Mouse (Mus musculus) embryonic facial prominence, embryonic 15.5 days (tissue): ENCODE data around the gene Filip1. TPM values are rescaled to one million over a fixed set of nuclear protein-coding genes. Genes with fewer than 3 reads are reported as not detected.

Experiments used
- ATAC-seq: fragments of 200-750 bp; cut with Nextera tagmentation; 2 replicates; pipeline ENCODE4 v1.8.0; 2017; ENCODE audit warnings: low read depth, moderate TSS enrichment; ENCODE audit not compliant: insufficient number of reproducible peaks, low FRiP score, low TSS enrichment
- H3K27ac ChIP-seq: fragments of 300-500 bp; sonication (generic); replicated peaks from 2 replicates; pipeline ENCODE4 v1.5.1; 2015; ENCODE audit warnings: mild to moderate bottlenecking, inconsistent platforms
- H3K27me3 ChIP-seq: fragments of 300-500 bp; sonication (generic); 2 replicates; pipeline ENCODE4 v1.6.1; 2015; ENCODE audit warnings: inconsistent platforms
- H3K36me3 ChIP-seq: fragments of 300-500 bp; sonication (generic); 2 replicates; pipeline ENCODE4 v1.6.1; 2015; ENCODE audit warnings: mild to moderate bottlenecking, inconsistent platforms
- H3K4me1 ChIP-seq: fragments of 300-500 bp; sonication (generic); 2 replicates; pipeline ENCODE4 v1.6.1; 2015; ENCODE audit warnings: inconsistent platforms
- H3K4me2 ChIP-seq: fragments of 300-500 bp; sonication (generic); replicated peaks from 2 replicates; pipeline ENCODE4 v1.6.1; 2015; ENCODE audit warnings: mild to moderate bottlenecking, inconsistent platforms
- H3K4me3 ChIP-seq: fragments of 300-500 bp; sonication (generic); replicated peaks from 2 replicates; pipeline ENCODE4 v1.5.1; 2015; ENCODE audit warnings: mild to moderate bottlenecking, inconsistent platforms
- H3K9ac ChIP-seq: fragments of 300-500 bp; sonication (generic); 2 replicates; pipeline ENCODE4 v1.6.1; 2015; ENCODE audit warnings: inconsistent platforms
- H3K9me3 ChIP-seq: fragments of 300-500 bp; sonication (generic); replicated peaks from 2 replicates; pipeline ENCODE4 v1.6.1; 2016; ENCODE audit warnings: inconsistent platforms
- WGBS: fragments of 180-500 bp; shearing (Covaris S2); methylation state at CpG from one replicate; pipeline ENCODE4 v1.1.7; 2015; 5-methylcytosine and 5-hydroxymethylcytosine counted together
- polyA plus RNA-seq: library from polyadenylated mRNA; unstranded; fragments of >200 nt; fragmentation: Nextera tagmentation; extraction: Ambion mirVana; gene quantifications from 2 replicates; pipeline ENCODE4 v1.2.1, GENCODE M21; 2015

Gene Filip1
- polyA plus RNA-seq, 1 experiment from 2014 or later: 7.6 TPM

GRCm38 (mm10) chr9:79865998-79866397 lies 146.7 kb downstream of the Filip1 start:
- no peaks in the 10 kb centered on the region for H3K27me3 ChIP-seq
- no peak overlapping the region for H3K27ac ChIP-seq
- no peak for ATAC-seq
- H3K4me2 ChIP-seq: no peak overlapping the region
- H3K9ac ChIP-seq: no peak overlapping the region
- no peak overlapping the region for H3K4me3 ChIP-seq
- WGBS: 63% methylated on average over 7 of the region's 7 CpGs
- no peaks in the 10 kb centered on the region for H3K36me3 ChIP-seq
- no peaks in the 10 kb centered on the region for H3K9me3 ChIP-seq
- H3K4me1 ChIP-seq: no peaks in the 10 kb centered on the region

- WGBS: 73% methylated on average over 6 of the region's 6 CpGs
Measured at GRCm38 (mm10) chr9:79862544-79862943, 150.1 kb downstream of the Filip1 start.

GRCm38 (mm10) chr9:79847099-79847498 lies 165.6 kb downstream of the Filip1 start:
- no peak for ATAC-seq
- H3K4me1 ChIP-seq: no peaks in the 10 kb centered on the region

More at GRCm38 (mm10) chr9:79862544-79862943, 150.1 kb downstream of the Filip1 start:
- H3K4me3 ChIP-seq: no peak overlapping the region
- H3K4me2 ChIP-seq: no peak overlapping the region
- no peak overlapping the region for H3K27ac ChIP-seq
- no peak overlapping the region for H3K9ac ChIP-seq
- no peaks in the 10 kb centered on the region for H3K36me3 ChIP-seq
- H3K9me3 ChIP-seq: no peaks in the 10 kb centered on the region
- no peaks in the 10 kb centered on the region for H3K4me1 ChIP-seq
- H3K27me3 ChIP-seq: no peaks in the 10 kb centered on the region
- ATAC-seq: no peak

GRCm38 (mm10) chr9:79842615-79843014 lies 170.0 kb downstream of the Filip1 start:
- ATAC-seq: no peak
- H3K9me3 ChIP-seq: no peaks in the 10 kb centered on the region
- H3K9ac ChIP-seq: no peak overlapping the region
- H3K4me2 ChIP-seq: no peak overlapping the region
- WGBS: 76% methylated on average over 6 of the region's 6 CpGs
- H3K27me3 ChIP-seq: no peaks in the 10 kb centered on the region
- H3K4me3 ChIP-seq: no peak overlapping the region
- H3K4me1 ChIP-seq: no peaks in the 10 kb centered on the region
- no peaks in the 10 kb centered on the region for H3K36me3 ChIP-seq
- no peak overlapping the region for H3K27ac ChIP-seq

More at GRCm38 (mm10) chr9:79847099-79847498, 165.6 kb downstream of the Filip1 start:
- Histone ChIP-seq H3K9ac (no peak overlapping the region), H3K4me3 (no peak overlapping the region), H3K27ac (no peak overlapping the region), H3K27me3 (no peaks in the 10 kb centered on the region), H3K36me3 (no peaks in the 10 kb centered on the region), H3K9me3 (no peaks in the 10 kb centered on the region), H3K4me2 (no peak overlapping the region)

DNA sequence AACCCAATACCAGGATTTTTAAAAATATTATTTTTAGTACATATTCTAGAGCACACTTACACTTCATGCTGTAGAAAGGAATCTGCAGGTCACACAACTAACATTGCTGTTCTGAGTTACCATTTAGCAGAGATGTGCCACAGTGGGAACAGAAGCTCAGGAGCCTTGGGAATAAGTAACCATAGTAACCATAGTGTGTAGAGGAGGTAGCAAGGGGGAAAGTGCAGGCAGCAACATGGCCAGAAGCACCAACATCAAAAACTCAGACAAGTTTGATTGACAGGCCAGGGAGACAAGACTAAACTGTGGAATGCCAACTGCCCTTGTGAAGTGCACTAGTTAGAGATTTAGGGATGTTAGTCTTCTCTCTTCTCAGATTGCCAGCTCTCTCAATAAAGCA lies 170.6 kb downstream of the Filip1 start:
- H3K27me3 ChIP-seq: no peaks in the 10 kb centered on the region
- no peak overlapping the region for H3K27ac ChIP-seq
- no peak for ATAC-seq
- no peak overlapping the region for H3K9ac ChIP-seq
- H3K4me2 ChIP-seq: no peak overlapping the region
- H3K36me3 ChIP-seq: no peaks in the 10 kb centered on the region
- H3K4me1 ChIP-seq: no peaks in the 10 kb centered on the region
- no peaks in the 10 kb centered on the region for H3K9me3 ChIP-seq
- H3K4me3 ChIP-seq: no peak overlapping the region

GRCm38 (mm10) chr9:79831294-79831693 lies 181.4 kb downstream of the Filip1 start:
- Histone ChIP-seq H3K27me3 (no peaks in the 10 kb centered on the region), H3K4me3 (no peak overlapping the region), H3K4me2 (no peak overlapping the region), H3K27ac (no peak overlapping the region), H3K9me3 (no peaks in the 10 kb centered on the region), H3K9ac (no peak overlapping the region), H3K4me1 (no peaks in the 10 kb centered on the region), H3K36me3 (no peaks in the 10 kb centered on the region)
- ATAC-seq: no peak
- WGBS: 95% methylated on average over 1 of the region's 1 CpGs

DNA sequence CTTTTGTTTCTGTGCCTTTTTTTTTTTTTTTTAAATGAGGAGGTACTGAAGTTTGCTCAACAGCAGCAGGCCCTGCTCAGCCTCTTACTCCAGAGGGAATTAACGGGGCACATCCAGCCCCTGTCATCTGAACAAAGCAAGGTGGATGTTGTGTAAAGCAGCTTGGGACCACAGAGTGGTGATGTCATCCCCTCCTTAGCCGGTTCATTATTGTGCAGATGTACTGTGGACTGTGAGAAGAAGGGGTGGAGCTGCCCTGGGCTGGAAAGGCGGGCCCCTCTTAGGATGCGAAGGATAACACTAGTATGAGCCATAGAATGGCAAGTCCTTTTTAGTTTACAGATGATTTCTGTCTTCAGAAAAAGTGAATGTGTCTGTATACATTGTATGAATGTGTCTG lies 181.8 kb downstream of the Filip1 start:
- ATAC-seq: peak; percentile 39; the same call in 1 of the 2 replicates
- Histone ChIP-seq H3K4me2 (no peak overlapping the region), H3K4me3 (no peak overlapping the region), H3K9me3 (no peaks in the 10 kb centered on the region), H3K9ac (no peak overlapping the region), H3K36me3 (no peaks in the 10 kb centered on the region), H3K27ac (no peak overlapping the region), H3K27me3 (no peaks in the 10 kb centered on the region), H3K4me1 (no peaks in the 10 kb centered on the region)
- 37% methylated on average over 4 of the region's 4 CpGs for WGBS

DNA sequence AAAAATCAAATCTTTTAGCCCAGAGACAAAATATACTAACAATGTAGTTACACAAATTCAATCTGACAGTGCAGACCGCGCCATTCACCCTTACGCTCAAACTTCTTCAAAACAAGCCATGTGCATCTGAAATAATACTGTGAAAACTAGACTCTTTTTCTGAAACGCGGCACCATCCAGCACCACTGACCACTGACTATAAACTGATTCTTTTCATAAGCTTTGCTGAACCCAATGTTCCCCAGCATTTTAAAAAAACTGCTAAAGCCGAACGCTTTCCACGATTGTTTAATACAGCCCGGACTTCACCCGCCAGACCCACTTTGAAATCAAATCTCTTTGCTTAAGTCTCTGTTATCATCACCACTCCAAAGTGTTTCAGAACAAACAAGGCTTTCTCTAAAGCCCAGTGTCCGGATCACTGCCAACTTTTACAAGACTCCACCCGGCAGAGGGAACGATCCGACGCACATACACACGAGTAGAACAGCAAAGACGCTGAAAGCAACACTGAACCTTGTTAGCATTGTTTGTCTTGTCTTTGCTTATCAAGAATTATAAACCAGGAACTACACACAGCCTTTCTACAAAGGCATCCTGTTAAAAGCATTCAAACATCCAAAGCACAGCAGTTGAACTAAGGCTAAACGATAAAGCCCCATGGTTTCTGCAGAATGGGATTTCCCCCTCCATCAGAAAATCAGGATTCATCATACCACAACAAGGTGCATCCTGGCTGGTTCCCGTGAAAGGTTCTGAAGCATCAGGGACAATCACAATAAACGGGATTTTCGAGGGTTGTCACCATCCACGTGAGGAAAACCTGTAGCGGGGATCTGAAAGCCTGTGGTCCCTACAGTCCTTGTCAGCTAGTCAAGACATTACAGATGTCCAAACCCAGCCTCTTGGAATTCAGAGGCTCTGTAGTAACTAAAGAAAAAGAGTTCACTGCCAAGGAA lies 182.5 kb downstream of the Filip1 start:
- peak overlapping the region; percentile 15; the same call in 1 of the 2 replicates for H3K4me2 ChIP-seq
- H3K9ac ChIP-seq: no peak overlapping the region
- H3K4me3 ChIP-seq: no peak overlapping the region
- H3K4me1 ChIP-seq: no peaks in the 10 kb centered on the region
- H3K36me3 ChIP-seq: no peaks in the 10 kb centered on the region
- H3K27ac ChIP-seq: no peak overlapping the region
- WGBS: 63% methylated on average over 23 of the region's 23 CpGs
- H3K9me3 ChIP-seq: no peaks in the 10 kb centered on the region
- no peak for ATAC-seq
- no peaks in the 10 kb centered on the region for H3K27me3 ChIP-seq

GRCm38 (mm10) chr9:79827072-79827471 lies 185.6 kb downstream of the Filip1 start:
- no peaks in the 10 kb centered on the region for H3K4me1 ChIP-seq
- H3K4me2 ChIP-seq: no peak overlapping the region
- H3K27me3 ChIP-seq: no peaks in the 10 kb centered on the region
- 64% methylated on average over 2 of the region's 2 CpGs for WGBS
- H3K4me3 ChIP-seq: no peak overlapping the region
- no peak for ATAC-seq
- no peak overlapping the region for H3K9ac ChIP-seq
- H3K9me3 ChIP-seq: no peaks in the 10 kb centered on the region
- H3K27ac ChIP-seq: no peak overlapping the region
- H3K36me3 ChIP-seq: no peaks in the 10 kb centered on the region

- WGBS: 51% methylated on average over 7 of the region's 7 CpGs
- H3K27me3 ChIP-seq: no peaks in the 10 kb centered on the region
- H3K36me3 ChIP-seq: no peaks in the 10 kb centered on the region
- H3K27ac ChIP-seq: no peak overlapping the region
- H3K4me1 ChIP-seq: no peaks in the 10 kb centered on the region
- no peak overlapping the region for H3K9ac ChIP-seq
- H3K4me3 ChIP-seq: no peak overlapping the region
- no peaks in the 10 kb centered on the region for H3K9me3 ChIP-seq
- no peak overlapping the region for H3K4me2 ChIP-seq
- no peak for ATAC-seq
Measured at GRCm38 (mm10) chr9:79825526-79825925, 187.1 kb downstream of the Filip1 start.

DNA sequence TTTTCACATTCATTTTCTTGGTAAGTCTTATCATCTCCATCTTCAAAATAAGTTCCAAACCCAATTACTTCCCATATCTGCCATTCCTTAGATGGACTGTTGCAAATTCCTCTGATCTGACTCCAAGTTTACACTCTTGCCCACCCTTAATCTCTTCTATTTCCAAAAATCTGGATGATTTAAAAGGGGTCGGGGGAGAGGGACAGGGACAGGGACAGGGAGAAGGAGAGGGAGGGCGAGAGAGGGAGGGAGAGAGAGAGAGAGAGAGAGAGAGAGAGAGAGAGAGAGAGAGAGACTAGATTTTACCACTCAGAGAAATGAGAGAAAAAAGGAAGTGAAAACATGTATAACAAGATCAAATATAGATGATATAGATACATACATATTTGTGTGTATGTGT lies 188.8 kb downstream of the Filip1 start:
- Histone ChIP-seq H3K4me2 (no peak overlapping the region), H3K27ac (no peak overlapping the region), H3K9me3 (no peaks in the 10 kb centered on the region), H3K4me3 (no peak overlapping the region), H3K36me3 (no peaks in the 10 kb centered on the region), H3K9ac (no peak overlapping the region), H3K4me1 (no peaks in the 10 kb centered on the region), H3K27me3 (no peaks in the 10 kb centered on the region)
- no peak for ATAC-seq
- WGBS: 79% methylated on average over 2 of the region's 2 CpGs

GRCm38 (mm10) chr9:79823438-79823837 lies 189.2 kb downstream of the Filip1 start:
- Histone ChIP-seq H3K4me2 (no peak overlapping the region), H3K27ac (no peak overlapping the region), H3K9me3 (no peaks in the 10 kb centered on the region), H3K36me3 (no peaks in the 10 kb centered on the region), H3K4me1 (no peaks in the 10 kb centered on the region), H3K9ac (no peak overlapping the region), H3K4me3 (no peak overlapping the region), H3K27me3 (no peaks in the 10 kb centered on the region)
- no peak for ATAC-seq
- WGBS: 67% methylated on average over 4 of the region's 4 CpGs
